Mouse (Mus musculus) cerebellum, adult 2 months (tissue): ENCODE data around the gene Fam155a. TPM values are rescaled to one million over a fixed set of nuclear protein-coding genes. Genes with fewer than 3 reads are reported as not detected.

Experiments used
- DNase-seq, 2 experiments: peaks; one replicate each; pipeline ENCODE4 v3.0.0; 2021
- H3K27ac ChIP-seq: fragments of 200-500 bp; 2 replicates; pipeline ENCODE4 v1.5.1; 2012; ENCODE audit warnings: low read length, control low read depth, inconsistent platforms; ENCODE audit not compliant: insufficient read depth
- H3K27me3 ChIP-seq: fragments of 200-500 bp; 2 replicates; pipeline ENCODE4 v1.6.1; 2012; ENCODE audit warnings: inconsistent platforms, mild to moderate bottlenecking, low read length, moderate library complexity; ENCODE audit not compliant: control insufficient read depth, insufficient read depth
- H3K4me1 ChIP-seq: fragments of 200-500 bp; 2 replicates; pipeline ENCODE4 v1.6.1; 2011; ENCODE audit warnings: low read length; ENCODE audit not compliant: control insufficient read depth, insufficient read depth
- H3K4me3 ChIP-seq: fragments of 200-500 bp; replicated peaks from 2 replicates; pipeline ENCODE3; 2011; ENCODE audit warnings: mild to moderate bottlenecking, low read depth, low read length, control low read depth; ENCODE audit not compliant: insufficient read depth
- CTCF ChIP-seq: fragments of 200-500 bp; IDR thresholded peaks from 2 replicates; pipeline ENCODE4 v1.5.1; 2011; ENCODE audit warnings: low read depth, mild to moderate bottlenecking, control low read depth, low read length, moderate library complexity, borderline replicate concordance; ENCODE audit not compliant: insufficient read depth
- POLR2A ChIP-seq: fragments of 200-500 bp; IDR thresholded peaks from 2 replicates; pipeline ENCODE4 v1.6.1; 2011; ENCODE audit warnings: low read length, control low read depth, borderline replicate concordance; ENCODE audit not compliant: insufficient read depth
- WGBS: fragments of 180-500 bp; shearing (Covaris S2); methylation state at CpG from one replicate; pipeline ENCODE4 v1.1.7; 2018; 5-methylcytosine and 5-hydroxymethylcytosine counted together
- polyA plus RNA-seq: library from polyadenylated mRNA; depleted of rRNA; stranded (reverse); fragments of >200 nt; gene quantifications from 2 replicates; pipeline ENCODE4 v1.2.3, GENCODE M21; 2012

Gene Fam155a
- polyA plus RNA-seq, 1 experiment, result 58.5 TPM

GRCm38 (mm10) chr8:9226767-9227166 is 544.2 kb downstream of the Fam155a start:
- WGBS, result 93% methylated on average over 7 of the region's 7 CpGs
- no peaks in the 10 kb centered on the region for H3K27me3 ChIP-seq
- no peaks in the 10 kb centered on the region for H3K4me1 ChIP-seq
- H3K27ac ChIP-seq, result no peak overlapping the region
- no peak for DNase-seq
- no peak overlapping the region for H3K4me3 ChIP-seq
- TF ChIP-seq CTCF, result no peak
- TF ChIP-seq POLR2A, result no peak

DNA sequence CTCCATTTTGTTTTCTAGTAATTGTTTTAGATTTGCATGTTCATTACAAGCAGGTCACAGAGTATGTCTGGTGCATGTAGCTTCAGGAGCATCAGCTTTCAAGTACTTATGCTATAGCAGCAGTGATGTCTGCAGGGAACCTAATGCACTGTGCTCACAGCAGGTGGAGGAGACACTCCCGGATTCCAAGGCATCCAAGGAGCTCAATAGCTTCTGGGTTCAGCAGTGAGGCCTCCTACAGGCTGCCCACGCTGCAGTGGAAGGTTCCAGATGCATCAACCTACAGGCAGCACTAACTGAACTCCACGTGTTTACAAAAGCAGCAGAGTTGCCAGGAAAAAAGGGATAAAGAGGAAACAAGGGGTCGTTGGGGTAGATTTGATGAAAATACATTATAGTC is 559.2 kb downstream of the Fam155a start:
- 54% methylated on average over 4 of the region's 4 CpGs for WGBS
- Histone ChIP-seq H3K4me1 (no peaks in the 10 kb centered on the region), H3K27ac (no peak overlapping the region), H3K4me3 (no peak overlapping the region), H3K27me3 (no peaks in the 10 kb centered on the region)
- TF ChIP-seq POLR2A, result no peak
- no peak for TF ChIP-seq CTCF
- DNase-seq, result no peak

DNA sequence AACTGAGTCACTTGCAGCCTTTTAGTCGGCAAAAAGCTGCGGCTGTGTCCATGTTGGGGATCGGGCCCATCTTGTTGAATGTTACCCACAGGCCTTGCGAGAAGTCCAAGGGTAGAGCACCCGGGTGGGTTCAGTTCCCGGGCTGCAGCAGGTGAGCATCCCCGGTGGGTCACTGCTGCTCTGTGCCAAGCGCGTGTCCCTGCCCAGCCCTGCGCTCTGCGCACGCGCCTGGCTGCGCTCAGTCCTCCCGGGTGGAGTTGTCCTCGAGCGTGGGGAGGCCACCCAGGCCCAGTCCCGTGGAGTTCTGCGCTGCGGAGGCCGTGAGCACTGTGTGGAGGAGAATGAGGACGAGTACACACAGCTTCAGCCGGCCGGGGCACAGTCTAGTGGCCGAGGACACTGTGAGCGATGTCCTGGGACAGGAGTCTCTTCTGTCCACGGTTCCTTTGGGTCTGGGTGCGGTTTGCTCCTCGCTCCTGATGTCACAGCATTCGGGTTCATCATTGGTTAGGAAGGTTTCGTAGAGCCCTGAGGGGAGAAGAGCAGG is 563.4 kb downstream of the Fam155a start:
- TF ChIP-seq POLR2A (no peak), CTCF (no peak)
- H3K4me1 ChIP-seq, result no peaks in the 10 kb centered on the region
- no peak overlapping the region for H3K27ac ChIP-seq
- WGBS, result 92% methylated on average over 31 of the region's 31 CpGs
- H3K4me3 ChIP-seq, result no peak overlapping the region
- no peak for DNase-seq
- no peaks in the 10 kb centered on the region for H3K27me3 ChIP-seq

- H3K27ac ChIP-seq, result no peak overlapping the region
- no peak for TF ChIP-seq POLR2A
- no peak for TF ChIP-seq CTCF
- H3K27me3 ChIP-seq, result no peaks in the 10 kb centered on the region
- 66% methylated on average over 10 of the region's 10 CpGs for WGBS
- H3K4me1 ChIP-seq, result no peaks in the 10 kb centered on the region
- no peak for DNase-seq
- H3K4me3 ChIP-seq, result no peak overlapping the region
Measured at GRCm38 (mm10) chr8:9204345-9205067, 566.5 kb downstream of the Fam155a start.

GRCm38 (mm10) chr8:9200099-9200498 is 570.9 kb downstream of the Fam155a start:
- no peak overlapping the region for H3K27ac ChIP-seq
- TF ChIP-seq POLR2A (no peak), CTCF (no peak)
- no peaks in the 10 kb centered on the region for H3K4me1 ChIP-seq
- H3K4me3 ChIP-seq, result no peak overlapping the region
- WGBS, result 85% methylated on average over 3 of the region's 3 CpGs
- no peak for DNase-seq
- H3K27me3 ChIP-seq, result no peaks in the 10 kb centered on the region

DNA sequence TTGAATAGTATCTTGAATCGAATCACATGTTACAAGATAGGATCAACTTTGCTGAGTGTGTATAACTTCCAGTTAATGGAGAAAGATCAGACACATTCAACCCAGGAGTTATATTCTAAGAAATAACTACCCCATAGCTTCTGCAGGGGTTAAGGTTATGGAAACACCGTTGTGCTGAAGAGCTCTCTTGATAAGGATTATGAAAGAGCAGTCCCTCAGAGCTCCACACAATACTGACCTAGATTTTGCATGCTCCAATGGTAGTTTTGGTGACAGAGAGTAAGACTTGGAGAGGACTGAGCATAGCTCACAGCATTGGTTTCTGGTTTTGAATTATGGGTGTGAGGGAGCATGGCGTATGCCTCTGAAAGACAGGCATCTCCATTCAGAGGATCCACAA is 579.3 kb downstream of the Fam155a start:
- no peak for TF ChIP-seq POLR2A
- no peak for TF ChIP-seq CTCF
- Histone ChIP-seq H3K27ac (no peak overlapping the region), H3K4me3 (no peak overlapping the region), H3K4me1 (no peaks in the 10 kb centered on the region), H3K27me3 (no peaks in the 10 kb centered on the region)
- 79% methylated on average over 3 of the region's 3 CpGs for WGBS
- DNase-seq, result no peak

GRCm38 (mm10) chr8:9188616-9189015 is 582.3 kb downstream of the Fam155a start:
- Histone ChIP-seq H3K27me3 (no peaks in the 10 kb centered on the region), H3K4me1 (no peaks in the 10 kb centered on the region), H3K27ac (no peak overlapping the region), H3K4me3 (no peak overlapping the region)
- no peak for DNase-seq
- no peak for TF ChIP-seq CTCF
- no peak for TF ChIP-seq POLR2A
- 38% methylated on average over 4 of the region's 4 CpGs for WGBS

DNA sequence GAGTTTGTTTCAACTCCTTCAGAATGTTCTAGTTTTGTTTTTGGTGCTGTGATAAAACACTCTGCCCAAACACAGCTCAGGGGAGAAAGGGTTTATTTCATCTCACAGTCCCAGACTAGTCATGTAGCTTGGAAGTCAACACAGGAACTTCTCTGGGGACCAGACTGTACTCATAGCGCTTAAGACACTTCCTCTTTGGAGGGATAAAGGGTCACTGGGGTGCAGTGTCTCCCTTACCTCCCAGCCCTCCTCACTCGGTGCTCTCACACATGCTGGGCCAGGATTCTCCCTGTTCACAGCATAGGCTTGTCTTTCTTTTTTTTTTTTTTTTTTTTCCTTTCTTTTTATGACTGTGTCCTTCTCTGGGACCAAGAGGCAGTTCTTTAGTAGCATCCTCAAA is 585.8 kb downstream of the Fam155a start:
- H3K27me3 ChIP-seq, result no peaks in the 10 kb centered on the region
- no peak for DNase-seq
- 64% methylated on average over 2 of the region's 2 CpGs for WGBS
- H3K4me3 ChIP-seq, result no peak overlapping the region
- no peak overlapping the region for H3K27ac ChIP-seq
- TF ChIP-seq CTCF (no peak), POLR2A (no peak)
- H3K4me1 ChIP-seq, result no peaks in the 10 kb centered on the region
